Mouse (Mus musculus) thymus, postnatal 4 days (tissue): ENCODE measurements around the gene Lmbr1l.
A peak's percentile ranks its signal among the peaks of the same experiment; 100 is the strongest.
"Not testable (repeated sequence)": the region's sequence is repeated elsewhere in the genome, so short reads cannot be mapped to it uniquely, and the experiment has no call there.

ENCODE experiments used
- DNase-seq: peaks from one replicate; pipeline ENCODE4 v3.0.0; 2021

The Lmbr1l gene

DNA sequence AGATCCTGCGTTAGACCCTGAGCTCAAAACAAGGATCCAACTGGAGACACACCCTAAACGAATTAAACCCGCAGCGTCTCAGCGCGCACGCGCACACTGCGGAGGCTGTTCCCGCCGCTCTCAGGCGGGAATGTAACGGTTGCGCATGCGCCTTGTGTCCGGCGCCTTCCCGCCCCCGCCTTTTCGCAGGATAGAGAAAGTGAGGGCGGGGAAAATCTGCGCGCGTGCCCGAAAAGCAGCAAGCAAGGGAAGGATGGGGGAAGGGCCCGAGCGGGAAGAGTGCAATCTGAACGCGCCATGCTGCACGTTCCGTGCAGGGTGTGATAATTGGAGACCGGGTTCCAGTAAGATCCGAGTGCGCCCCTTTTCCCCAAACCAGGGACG is 15.8 kb upstream of the Lmbr1l start:
- DNase-seq, result peak; percentile 97

DNA sequence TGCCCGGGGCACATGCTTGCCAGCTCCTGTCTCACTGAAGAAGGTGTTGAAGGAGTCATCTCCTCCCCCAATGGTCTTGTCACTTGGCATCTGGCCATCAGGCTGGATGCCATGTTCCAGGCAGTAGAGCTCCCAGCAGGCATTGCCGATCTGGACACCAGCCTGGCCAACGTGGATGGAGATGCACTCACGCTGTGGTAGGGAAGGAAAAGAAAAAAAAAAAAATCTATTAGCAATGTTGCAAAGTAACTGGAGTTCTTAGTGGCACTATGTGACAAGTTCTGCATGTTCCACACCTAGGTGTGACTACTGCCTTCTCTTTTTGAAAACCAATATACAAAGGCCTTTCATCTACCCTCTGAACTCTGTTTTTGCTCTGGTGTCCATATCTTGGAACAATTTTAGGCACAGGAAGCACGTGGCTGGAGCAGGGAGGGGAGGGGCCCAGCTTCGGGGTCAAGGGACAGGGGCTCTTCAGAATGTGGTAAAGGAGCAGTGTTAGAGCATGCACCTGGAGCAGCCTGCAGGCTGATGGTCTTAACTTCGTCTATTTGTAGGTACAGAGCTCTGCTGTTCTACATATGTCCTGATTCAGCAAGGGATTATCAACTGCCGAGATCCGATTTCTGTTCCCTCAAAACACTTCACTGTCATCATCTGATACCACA is 15.1 kb upstream of the Lmbr1l start:
- peak; percentile 41 for DNase-seq

DNA sequence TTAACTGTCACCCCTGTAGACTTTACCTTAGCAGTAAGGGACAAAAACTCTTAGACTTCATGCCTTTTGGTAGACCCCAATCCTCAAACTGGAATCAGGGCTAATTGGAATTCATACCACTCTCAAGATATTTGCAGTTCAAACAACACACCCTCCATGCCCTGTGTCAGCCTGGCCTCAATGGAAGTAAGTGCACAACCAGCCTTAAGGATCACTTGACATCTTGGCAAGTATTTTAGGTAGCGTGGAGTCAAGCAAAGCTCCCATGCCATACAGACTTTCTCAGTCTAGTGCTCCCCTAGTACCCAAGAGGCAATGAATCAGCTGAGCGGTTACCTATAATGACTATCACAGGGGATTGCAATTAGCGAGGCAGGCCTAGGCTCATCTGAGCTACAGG is 13.0 kb upstream of the Lmbr1l start:
- no peak for DNase-seq

DNA sequence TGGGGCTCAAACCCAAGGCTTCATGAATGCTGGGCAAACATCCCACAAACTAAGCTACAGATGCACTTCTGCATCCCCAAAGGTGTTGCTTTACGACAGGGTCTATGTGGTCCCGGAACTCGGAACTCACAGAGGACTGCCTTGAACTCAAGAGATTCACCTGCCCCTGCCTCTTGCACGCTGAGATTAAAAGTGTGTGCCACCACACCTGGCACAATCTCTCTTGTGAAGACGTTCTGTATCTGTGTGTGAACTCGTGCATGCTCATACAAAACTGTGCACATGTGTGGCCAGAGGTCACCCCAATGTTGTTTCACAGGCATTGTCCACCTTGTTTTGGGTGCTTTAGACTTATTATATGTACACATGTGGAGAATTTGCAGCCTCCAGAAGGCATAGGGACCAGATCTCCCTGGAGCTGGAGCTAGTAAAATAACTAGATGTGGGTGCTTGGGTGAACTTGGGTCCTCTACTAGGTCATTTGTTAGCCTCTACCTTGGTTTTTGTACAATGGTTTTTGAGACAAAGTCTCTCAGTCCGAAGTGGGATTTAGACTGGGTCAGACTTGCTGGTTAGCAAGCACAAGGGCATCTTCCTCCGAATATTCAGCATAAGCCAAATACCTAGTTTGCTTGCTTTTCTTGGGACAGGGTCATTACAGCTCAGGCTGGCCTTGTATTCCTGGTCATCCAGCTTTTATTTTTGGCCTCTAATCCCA is 12.1 kb upstream of the Lmbr1l start:
- DNase-seq, result no peak

DNA sequence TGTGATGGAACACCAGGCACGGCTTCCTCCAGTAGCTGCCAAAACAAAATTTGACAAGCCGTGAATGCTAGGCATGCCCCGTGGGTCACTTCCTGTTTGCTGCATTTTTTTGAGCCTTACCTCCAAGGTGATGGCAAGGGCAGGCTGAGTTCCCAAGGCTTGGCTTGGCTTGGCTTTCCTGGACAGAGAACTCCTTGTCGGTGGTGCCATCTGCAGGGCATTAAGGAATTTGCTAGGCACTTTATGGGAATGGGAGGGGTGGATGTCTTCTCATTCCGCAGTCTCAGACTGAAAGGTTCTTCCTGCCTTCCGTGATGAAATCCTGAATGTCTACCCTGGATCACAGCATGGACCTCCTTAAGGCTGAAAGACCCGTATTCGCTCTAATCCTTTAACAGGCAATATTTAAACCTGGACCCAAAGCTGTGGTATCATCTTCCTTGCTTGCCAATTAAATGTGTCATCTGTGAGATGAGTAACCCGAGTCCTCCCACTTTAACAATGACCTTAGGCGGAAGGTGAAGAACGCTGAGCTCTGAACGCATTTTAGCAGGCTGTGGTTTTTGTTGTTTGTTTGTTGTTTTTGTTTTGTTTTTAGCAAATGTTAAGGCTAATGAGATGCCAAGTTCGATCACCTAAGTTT is 10.7 kb upstream of the Lmbr1l start:
- DNase-seq, result peak; percentile 40

DNA sequence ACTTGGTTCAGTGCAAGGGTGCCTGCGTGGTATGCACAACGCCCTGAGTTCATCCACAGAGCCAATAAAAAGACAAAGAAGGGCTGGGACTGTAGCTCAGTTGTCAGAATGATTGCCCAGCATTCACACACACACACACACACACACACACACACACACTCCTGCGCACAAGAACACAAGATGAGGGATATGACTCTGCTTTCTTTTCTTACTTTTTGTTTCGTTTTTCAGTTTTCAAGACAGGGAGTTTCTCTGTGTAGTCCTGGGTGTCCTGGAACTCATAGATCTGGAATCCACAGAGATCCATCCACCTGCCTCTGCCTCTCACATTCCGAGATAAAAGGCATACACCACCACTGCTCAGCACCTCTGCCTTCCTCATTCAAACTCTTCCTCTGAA is 9.5 kb upstream of the Lmbr1l start:
- no peak for DNase-seq

DNA sequence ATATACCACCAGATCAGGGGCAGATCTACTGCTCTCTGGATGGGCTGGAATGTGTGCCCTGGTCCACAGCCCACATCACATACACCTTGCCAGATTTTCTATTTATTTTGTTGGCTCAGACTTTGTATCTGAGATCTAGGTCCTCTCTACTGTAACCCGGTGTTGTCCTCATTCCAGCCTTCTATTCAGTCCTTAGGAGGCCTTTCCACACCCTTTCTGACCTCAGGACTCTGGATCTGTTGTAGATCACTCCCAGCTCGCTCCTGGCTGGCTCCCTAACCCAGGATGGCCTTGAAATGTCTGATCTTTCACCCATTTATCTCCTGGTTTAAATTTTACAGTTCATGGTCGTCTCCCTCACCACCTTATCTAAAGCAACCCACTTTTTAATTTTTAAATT is 6.7 kb upstream of the Lmbr1l start:
- no peak for DNase-seq

DNA sequence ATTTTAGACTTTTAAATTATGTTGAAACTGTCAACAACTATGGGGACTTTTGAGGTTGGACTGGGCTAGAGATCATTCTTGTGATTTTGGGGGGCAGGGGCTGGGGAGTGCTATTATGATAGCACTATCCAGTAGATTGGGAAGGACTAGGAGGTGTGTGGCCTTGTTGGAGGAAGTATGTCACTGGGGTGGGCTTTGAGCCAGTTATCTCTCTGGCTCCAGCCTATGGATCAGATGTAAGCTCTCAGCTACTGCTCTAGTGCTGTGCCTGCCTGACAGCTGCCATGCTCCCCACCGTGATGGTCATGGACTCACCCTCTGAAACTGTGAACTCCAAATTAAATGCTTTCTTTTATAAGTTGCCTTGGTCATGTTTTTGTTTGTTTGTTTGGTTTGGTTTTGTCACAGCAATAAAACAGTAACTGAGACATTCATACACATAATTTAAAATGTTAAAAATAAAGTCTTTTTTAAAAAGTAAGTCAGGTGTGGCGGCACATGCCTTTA is 5.1 kb upstream of the Lmbr1l start:
- DNase-seq, result no peak

DNA sequence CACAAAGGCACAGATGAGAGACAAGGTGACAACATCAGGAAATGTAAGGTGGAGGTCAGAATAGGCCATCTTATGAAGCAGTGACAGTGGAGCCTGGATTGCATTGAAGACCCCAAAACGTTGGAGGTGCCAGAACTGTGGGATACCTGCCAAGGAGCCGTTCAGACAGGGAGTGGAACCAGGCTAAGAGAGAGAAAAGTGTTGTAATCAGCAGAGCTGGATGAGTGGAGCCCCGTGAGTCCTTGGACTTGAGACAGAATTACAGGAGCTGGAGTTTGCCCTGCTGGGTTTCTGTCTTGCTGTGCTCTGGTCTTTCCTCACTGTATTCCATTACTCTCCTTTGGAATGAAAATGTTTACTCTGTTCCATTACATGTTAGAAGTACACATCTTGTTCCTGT is 4.5 kb upstream of the Lmbr1l start:
- no peak for DNase-seq

DNA sequence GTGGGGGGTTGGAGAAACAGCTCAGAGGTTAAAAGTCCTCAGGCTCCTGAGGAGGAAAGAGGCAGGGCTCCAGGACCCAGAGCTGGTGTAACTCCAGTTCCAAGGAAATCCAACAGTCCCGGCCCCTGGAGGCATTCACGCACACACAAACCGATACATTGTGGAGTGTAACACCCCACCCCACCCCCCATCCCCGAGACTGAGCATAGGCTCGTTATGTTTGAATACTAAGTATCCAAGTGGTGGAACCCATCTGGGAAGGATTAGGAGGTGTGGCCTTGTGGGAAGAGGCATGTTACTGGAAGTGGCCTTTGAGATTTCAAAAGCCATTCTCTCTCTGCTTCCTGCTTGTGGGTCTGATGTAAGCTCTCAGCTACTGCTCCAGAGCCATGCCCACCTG is 3.5 kb upstream of the Lmbr1l start:
- DNase-seq, result no peak

DNA sequence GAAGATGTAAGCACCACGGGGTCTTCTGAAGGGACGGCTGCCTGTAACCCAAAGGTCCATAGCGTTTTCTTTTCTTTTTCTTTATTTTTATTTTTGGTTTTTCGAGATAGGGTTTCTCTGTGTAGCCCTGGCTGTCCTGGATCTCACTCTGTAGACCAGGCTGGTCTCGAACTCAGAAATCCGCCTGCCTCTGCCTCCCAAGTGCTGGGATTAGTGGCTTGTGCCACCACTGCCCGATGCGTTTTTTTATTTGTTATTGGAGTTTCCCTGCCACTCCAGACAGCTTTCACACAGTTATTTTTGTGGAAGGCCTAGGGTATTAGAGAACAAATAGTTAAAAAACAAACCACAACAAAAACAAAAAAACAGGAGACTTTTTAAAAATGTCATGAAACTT is 466 bp upstream of the Lmbr1l start:
- not testable (repeated sequence) for DNase-seq

DNA sequence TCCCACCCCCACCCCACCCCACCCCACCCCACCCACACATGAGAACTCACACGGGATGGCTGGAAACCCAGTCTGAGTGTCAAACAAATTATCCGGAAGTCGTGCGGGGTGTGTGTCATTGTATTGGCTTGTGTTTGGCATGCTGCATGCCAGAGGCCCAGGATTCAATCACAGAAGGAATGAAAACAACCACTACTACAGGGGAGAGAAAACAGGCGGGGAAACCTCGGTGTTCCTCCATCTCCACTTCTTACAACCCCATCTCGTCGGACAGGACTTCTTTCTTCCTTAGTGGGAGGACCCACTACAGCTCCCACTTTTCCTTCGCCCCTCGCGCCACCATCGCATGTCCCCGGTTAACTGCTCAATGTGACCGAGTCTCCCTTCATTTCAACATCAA is 940 bp downstream of the Lmbr1l start:
- no peak for DNase-seq

DNA sequence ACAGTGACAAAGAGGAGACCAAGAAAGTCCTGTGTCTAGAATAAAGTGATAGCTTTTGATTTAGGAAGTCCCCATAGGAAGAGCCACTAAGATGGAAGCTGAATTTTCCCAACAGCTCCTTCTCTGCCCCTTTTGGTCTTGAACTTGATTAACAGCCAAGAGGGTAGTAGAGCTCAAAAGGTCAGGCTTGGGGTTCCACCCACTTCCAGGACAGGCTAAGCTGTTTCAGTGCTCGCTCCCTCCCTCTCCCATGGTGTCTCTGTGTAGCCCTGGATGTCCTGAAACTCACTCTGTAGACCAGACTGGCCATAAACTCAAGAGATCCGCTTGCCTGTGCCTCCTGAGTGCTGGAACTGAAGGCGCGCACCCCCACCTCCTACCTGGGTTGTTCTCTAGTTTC is 2.0 kb downstream of the Lmbr1l start:
- no peak for DNase-seq

DNA sequence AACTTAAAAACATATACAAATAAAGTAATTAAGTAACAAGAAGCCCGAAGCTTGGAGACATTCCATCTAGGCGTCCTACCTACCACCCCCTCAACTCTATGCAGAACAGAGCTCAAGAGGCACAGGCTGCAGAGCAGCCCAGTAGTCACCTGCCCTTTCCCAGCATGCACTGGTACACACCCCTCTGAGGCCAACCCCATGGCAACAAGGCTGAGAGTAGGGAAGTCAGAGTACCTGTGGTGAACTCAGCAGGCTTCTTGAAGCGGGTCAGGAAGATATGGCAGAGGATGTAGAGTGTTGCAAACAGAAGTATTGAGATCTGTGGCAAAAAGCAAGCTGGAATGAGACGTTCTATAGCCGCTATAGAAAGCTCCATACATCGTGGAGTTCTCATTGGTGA is 3.1 kb downstream of the Lmbr1l start:
- no peak for DNase-seq

DNA sequence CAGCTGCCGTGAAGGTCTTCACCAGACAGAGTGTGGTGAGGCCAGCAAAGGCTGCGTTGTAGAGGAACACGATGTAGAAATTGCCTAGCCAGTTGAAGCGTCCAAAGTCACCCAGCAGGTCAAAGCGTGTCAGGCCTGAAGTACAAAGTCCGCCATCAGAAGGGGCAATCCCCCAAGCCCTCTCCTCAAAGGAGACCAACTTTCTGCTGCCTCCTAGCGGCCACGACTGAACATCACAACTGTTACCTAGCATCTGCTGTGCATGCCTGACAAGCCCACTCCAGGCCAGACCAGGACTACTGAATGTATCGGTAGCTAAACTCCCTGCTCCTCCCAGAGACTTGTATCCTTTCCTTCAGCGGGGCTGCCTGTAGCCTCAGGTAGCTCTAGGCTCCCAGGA is 13.3 kb downstream of the Lmbr1l start:
- peak; percentile 76 for DNase-seq

DNA sequence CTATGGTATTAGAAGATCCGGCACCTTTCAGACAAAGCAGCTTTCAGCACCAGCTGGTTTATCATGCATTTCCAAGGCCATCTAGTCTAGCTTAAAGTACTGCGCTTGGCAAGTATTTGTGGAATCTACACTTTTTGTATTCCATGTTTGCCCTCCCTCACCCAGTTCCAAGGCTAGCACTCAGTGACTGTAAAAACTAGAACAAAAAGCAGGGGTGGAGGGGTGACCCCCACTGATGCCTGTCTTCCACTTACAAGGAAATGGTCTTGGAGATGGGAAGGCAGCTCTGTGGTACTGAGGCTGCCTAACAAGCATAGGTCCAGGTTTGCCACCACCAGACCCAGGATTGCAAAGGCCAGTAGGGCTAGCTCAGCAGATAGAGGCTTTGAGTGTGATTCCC is 15.4 kb downstream of the Lmbr1l start:
- DNase-seq, result no peak

DNA sequence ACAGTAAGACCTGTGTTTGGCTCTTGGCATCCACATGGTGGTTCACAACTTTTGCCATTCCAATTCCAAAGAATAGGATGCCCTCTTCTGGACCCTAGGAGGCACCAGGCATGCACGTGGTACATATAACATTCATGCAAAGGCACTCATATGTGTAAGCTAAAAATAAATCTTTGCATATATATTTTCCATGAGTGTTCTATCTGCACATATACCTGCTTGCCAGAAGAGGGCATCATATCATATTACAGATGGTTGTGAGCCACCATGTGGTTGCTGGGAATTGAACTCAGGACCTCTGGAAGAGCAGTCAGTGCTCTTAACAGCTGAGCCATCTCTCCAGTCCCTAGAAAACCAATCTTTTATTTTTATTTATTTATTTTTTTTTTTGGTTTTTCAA is 16.5 kb downstream of the Lmbr1l start:
- DNase-seq, result no peak

DNA sequence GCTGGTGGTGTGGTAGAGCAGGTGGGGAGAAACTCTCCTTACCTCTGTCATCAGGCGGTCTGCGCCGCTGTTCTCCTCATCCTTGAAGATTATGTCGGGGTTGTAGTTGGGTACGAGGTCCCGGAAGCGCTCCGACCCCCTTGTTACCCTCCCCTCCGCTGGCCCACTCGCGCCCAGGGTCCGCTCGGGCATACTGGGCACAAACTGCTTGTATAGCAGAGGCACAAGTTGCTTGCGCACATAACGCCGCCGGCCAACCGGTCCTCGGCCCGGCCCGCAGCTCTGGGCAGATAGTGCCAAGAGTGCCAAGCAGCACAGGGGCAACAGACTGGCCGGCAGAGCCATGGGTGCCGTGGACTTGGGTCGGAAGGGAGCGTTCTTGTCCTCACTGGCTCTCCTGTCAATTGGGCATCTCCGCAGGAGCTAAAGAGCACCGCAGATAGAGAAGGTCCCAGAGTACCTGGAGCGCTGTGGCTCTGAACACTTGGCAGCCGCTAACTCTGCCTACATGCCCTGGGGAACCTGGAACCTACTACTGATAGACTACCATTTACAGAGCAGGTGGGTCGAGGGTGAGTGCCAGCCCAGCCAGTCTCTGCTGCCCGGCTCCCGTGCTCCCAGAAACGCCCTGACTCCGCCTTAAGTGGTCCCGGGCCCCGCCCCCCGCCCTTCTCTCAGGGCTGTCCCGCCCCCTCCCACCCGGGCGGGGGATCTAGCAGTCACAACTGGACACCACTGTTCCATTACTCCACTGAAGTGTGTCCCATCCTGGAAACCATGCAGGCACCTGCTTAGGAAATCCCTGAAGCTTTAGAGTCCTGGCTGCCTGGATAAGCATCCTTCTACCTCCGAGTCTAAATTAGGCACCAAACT is 19.9 kb downstream of the Lmbr1l start, which contains the start of gene Dhh:
TSS of gene Dhh (minus strand) at position 613 of the 873 bp plus-strand sequence.
- peak; percentile 16 for DNase-seq

DNA sequence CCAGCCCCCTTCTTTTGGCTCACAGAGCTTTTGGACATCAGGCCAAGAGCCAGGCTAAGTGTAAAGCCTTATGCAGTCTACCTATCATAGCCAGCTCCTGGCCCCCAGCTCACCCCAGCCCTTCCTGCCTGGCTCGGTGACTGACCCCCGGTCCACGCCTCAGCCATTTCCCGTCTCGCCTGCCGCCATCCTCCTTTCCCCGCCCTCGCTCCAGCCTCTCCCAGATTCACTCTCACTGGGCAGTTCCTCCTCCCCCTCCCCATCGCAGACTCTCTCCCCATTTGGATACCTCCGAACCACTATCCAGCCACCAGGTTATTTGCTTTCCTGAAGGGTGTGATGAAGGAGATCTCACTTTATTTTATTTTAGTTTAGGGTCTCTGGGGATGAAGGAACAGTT is 20.5 kb downstream of the Lmbr1l start:
- DNase-seq, result no peak

DNA sequence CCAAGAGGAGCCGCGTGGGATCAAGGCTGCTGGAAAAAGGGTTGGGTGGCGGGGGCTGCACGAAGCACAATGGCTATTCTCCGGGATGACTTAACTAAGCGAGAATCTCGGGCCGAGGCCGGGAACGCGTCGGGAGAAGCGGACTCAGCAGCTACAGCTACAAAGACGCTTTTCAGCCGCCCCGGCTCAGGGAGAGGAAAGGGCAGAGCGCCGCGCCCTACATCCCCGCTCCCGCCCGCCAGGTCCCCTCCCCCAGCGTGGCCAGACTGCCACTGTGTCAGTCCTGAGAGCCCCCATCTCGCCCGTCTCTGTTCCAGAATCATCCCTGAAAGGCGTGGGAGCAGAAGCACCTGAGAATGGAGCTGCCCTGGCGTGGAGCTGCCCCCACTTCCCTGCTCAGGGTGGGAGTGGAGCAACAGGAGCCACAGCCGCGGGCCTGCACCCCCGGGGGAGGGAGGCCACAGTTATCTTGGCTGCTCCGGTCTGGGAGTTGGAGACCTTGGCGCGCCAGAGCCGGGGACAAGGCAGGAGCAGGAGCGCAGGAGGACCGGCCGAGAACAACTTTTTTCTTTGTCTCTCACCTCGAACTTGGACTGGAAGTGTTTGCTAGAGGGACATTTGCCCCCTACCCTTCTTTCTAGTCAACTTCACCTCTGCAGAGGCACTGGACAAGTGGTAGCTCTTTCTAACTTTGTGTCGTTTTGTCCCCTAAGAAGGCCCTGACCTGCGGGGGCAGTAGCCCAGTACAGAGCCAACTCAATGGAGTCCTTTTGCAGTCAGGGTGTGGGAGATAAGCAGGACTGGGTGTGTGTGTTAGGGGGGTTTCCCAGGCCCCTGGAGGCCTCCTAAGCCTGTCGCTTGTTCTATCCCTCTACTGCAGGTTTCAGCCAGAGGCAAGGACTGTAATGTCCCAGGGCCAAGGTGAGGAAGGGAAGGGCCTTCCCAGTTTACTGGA is 22.1 kb downstream of the Lmbr1l start:
- peak; percentile 42 for DNase-seq

DNA sequence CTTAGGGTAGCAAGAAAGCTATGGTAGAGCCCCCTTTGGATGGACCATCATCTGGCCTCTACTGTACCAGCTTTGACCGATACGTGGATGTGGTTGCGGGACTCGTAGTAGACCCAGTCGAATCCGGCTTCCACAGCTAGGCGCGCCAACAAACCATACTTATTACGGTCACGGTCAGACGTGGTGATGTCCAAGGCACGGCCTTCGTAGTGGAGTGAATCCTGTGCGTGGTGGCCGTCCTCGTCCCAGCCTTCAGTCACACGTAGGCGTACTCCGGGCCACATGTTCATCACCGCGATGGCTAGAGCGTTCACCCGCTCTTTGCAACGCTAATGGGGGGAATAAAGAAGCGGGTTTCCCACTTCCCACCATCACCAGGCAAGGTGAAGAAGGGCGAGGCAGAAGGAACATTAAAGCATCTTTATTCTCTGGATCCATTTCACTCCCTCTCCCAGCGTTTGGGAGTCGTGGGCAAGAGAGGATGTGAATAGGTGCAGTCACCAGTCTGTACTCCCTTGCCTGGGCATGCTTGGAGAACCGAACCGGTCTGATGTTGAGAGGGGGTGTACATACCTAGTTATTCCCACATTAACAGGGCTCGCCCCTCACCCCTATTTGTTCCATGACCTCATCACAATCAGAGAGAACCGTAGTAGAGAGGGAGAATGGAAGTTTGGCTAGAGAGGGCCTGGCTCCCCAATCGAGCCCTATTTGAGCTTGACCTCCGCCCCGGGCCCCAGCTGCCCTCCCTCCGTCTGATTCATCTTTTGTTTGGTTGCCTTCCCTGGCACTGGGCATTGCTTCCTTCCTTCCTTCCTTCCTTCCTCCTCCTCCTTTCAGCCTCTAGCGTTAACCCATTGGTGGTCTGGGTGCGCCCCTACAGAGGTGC is 23.0 kb downstream of the Lmbr1l start:
- peak; percentile 16 for DNase-seq
